Mouse (Mus musculus) megakaryocyte-erythroid progenitor cell, adult 5-6 weeks (primary cell): ENCODE data around the gene Rbfox3. TPM values are rescaled to one million over a fixed set of nuclear protein-coding genes. Genes with fewer than 3 reads are reported as not detected.

Source experiments
- ATAC-seq: replicated peaks from 2 replicates; pipeline ENCODE4 v1.8.0; 2016; ENCODE audit warnings: mild to moderate bottlenecking, inconsistent platforms; ENCODE audit not compliant: severe bottlenecking, poor library complexity, low FRiP score, low TSS enrichment
- total RNA-seq, 2 experiments: library from RNA; stranded (forward) in 1 of 2; stranded (reverse) in 1 of 2; fragments of 200-1000, 215-1000 nt in 1 of 2; fragments of >200 nt in 1 of 2; fragmentation: Nextera tagmentation in 1 of 2; gene quantifications; 2 replicates each; pipeline ENCODE4 v1.2.3; 2014 to 2017

Gene Rbfox3
- total RNA-seq, 2 experiments from 2014 or later: not detected

GRCm38 (mm10) chr11:118581019-118581418, 330.4 kb downstream of the Rbfox3 start:
- ATAC-seq: no peak

DNA sequence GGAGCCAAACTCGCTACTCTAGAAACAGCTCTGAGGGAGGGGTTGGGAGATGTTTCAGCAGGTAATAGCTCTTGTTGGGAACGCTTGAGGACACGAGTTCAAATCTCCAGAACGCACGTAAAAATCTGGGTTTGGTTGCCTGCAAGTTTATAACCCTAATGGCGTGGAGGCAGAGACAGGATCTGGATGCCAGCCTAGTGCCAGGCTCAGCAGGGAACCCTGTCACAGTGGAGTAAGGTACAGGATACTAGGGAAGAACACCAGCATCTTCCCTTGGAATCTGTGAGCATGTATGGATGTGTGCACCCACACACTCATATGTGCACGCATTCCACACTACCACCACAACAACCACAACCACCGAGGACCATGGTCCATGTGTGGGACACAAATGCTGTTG, 331.8 kb downstream of the Rbfox3 start:
- ATAC-seq: no peak

DNA sequence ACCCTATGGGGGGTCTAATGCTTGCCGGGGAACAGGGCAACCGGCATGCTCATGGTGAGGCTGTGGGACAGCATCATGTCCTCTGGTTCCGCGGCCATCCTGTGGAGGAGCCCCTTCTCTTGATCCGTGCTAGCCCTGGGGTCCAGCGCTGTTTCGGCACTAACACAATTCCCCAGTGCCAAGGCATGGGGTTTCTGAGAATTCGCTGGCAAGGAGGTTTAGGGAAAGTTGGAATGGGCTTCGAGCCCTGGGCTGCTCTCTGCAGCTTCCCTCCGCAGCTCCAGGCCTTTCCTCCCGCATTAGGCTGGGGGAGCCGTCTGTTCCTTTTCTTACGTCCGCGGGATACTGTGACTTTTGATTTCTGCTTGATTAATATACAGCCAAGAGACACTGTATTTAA, 334.1 kb downstream of the Rbfox3 start:
- no peak for ATAC-seq

- no peak for ATAC-seq
Observed at GRCm38 (mm10) chr11:118576611-118577010, 334.8 kb downstream of the Rbfox3 start.

- ATAC-seq: no peak
Observed at GRCm38 (mm10) chr11:118574418-118574817, 337.0 kb downstream of the Rbfox3 start.

- ATAC-seq: no peak; the same call in 1 of the 2 replicates
Observed at GRCm38 (mm10) chr11:118573569-118573968, 337.8 kb downstream of the Rbfox3 start.

DNA sequence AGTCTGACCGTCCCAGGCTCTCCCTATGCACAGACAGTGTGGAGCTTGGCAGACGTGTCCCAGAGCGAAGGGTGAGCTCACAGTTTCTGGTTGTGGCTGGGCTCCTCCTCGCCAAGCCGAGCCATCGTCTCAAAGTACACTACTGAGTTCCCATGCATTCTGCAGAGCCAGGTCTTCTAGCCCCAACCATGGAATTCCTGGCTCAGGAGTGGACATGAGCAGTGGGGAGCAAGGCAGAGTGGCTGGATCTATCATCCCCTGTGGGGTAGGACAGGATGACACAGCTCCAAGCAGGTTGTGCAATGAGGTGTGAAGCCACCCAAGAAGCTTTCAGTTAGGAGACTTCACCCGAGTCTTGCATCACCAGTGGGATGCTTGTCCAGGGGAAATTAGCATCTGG, 338.4 kb downstream of the Rbfox3 start:
- no peak for ATAC-seq

GRCm38 (mm10) chr11:118570164-118570563, 341.2 kb downstream of the Rbfox3 start:
- no peak for ATAC-seq

DNA sequence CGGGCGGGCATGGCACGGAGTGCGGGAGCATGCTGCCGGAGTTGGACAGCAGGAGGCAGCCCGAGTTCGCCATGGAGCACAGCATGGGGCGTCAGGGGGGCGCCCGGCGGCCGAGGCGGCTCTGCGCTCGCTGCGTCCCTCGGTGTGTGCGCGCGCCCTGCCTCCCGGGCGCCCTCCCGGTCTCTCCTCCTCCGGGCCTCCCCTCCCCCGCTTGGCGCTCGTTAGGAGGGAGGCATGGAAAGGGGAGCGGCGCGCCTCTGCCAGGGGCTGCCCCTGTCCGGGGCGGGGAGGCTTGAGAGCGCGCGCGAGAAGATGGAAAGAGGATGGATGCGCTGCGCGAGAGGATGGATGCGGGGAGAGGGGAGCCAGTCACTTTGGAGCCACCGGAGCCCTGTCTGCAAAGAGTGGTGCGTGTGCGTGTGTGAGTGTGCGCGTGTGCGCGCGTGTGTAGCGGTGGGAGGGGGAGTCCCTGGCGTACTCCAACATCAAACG, 341.8 kb downstream of the Rbfox3 start:
- ATAC-seq: no peak

- ATAC-seq: no peak
Observed at GRCm38 (mm10) chr11:118563877-118564276, 347.5 kb downstream of the Rbfox3 start.

- ATAC-seq: no peak
Observed at GRCm38 (mm10) chr11:118562847-118563246, 348.6 kb downstream of the Rbfox3 start.

GRCm38 (mm10) chr11:118558193-118558592, 353.2 kb downstream of the Rbfox3 start:
- ATAC-seq: no peak

- no peak for ATAC-seq
Observed at GRCm38 (mm10) chr11:118555631-118556030, 355.8 kb downstream of the Rbfox3 start.

GRCm38 (mm10) chr11:118554542-118554941, 356.9 kb downstream of the Rbfox3 start:
- no peak for ATAC-seq

DNA sequence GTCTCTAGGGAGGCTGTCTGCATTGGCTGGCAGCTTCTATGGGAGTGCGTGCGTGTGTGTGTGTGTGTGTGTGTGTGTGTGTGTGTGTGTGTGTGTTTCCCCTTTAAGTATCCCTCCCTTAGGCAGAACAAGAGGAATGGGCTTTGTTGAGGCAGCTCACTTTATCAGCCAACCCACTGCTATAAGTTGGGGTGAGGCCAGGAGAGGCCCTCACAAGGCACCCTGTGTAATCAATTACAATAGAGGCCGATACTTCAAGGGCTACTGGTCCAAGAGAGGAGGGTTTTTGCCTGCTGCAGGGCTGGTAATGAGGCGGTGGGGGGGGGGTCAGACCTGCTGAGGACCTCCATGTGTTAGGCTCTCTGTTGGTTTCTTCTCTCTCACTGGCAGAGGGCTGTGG, 357.5 kb downstream of the Rbfox3 start:
- ATAC-seq: no peak

- no peak for ATAC-seq
Observed at GRCm38 (mm10) chr11:118553001-118553400, 358.4 kb downstream of the Rbfox3 start.

DNA sequence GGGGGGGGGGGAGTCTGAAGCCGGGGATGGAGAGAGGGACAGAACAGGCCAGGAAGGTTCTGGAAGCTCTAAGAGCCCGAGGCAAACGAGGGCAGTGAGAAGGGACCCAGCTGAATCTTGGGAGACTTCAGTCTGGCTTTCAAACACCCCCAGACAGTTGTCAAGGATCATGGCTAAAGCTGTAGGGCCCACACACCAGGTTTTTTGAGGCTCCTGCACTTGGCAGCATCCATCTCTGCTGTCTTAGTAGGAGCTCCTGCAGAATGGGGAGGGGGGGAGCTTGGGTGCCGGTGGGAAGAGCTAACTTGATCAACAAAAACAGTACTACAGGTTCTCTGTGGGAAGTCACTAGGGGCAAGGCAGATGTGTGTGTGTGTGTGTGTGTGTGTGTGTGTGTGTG, 358.9 kb downstream of the Rbfox3 start:
- no peak for ATAC-seq

DNA sequence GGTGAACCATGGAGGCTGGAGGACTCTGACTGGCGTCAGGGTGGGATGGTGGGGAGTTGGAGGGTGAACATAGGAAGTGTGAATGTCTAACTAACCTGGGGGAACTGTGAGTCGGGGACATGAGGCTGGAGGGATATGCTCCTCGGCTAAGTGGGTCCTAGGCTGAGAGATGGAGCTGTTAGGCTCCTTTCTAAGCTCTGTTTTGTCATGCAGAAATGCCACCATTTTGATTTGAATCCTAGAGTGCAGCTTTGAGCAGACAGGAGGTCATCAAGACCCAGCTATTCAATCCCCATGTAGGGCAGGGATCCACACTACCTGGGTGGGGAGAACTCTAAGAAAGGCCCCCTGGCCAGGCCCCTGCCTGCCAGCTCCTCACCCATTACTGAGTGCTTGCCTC, 359.7 kb downstream of the Rbfox3 start:
- ATAC-seq: no peak

GRCm38 (mm10) chr11:118550773-118551520, 360.4 kb downstream of the Rbfox3 start:
- ATAC-seq: no peak

DNA sequence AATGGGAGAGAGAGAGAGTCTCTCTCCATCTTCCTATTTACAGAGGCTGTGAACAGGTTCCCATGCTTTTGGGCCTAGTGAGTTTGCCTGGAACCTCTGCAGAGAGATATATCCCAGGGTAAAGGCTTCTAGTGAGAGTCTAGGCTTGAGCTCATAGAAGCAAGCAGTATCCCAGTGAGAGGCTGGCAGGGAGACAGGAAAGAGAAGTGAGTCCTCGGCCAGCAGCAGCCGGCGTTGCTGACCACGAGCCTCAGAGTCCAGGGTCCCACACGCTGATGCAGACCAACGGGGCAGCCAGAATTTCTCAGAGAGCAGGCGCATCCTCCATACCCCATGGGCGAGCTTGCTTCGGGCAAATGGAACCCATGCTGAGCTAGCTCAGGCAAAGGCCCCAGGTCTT, 363.2 kb downstream of the Rbfox3 start:
- ATAC-seq: no peak

DNA sequence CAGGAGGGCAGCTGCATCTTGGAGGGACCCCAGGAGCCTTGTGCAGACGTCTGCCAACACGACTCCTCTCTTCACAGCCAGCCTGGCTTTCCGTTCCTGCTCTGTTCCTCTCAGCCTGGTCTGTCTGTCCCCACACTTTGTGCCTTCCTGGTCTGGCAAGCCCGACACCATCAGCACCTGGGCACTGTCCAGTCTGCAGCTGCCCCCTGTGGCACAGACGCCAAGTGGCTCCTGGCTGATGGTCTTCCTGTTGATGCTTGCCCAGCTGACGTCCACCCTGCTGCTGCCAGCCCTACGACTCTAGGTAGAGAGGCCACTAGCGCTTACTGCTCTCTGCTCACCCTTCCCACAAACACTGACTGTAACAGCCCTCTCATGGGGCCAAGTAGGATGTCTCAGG, 365.1 kb downstream of the Rbfox3 start:
- no peak for ATAC-seq
